Mouse (Mus musculus): ENCODE results near the gene Uba3.

Gene Uba3

GRCm38 (mm10) chr6:97205439-97205885, at the start of gene Uba3:
Gene Uba3, minus strand, starts transcription at chr6:97205647.
- peak; percentile 100 for DNase-seq

GRCm38 (mm10) chr6:97252711-97253221, 47.3 kb upstream of the Uba3 start, which contains the start of gene Lmod3:
Gene Lmod3, minus strand, starts transcription at chr6:97252759.
- peak in 1 of 2 experiments; percentile 55 for DNase-seq

DNA sequence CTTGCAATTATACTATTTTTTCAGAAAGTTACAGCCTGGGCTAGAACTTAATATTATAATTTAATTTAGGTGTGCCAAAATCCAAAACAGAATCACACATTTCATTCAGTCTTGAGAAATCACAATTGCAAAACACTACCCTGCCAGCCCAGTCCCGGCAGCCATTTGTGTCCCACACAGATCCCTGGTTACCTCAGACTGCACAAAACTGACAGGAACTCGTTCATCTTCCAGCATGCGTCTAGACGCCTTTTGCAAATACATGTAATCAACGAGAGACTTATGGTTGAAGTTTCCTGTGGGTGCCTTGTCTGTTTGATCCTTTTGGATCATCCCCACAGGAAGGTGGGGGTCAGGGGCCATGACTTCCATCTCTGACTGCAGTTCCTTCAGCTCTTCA, 46.6 kb upstream of the Uba3 start:
- DNase-seq, result no peak

GRCm38 (mm10) chr6:97250966-97251365, 45.5 kb upstream of the Uba3 start:
- peak; percentile 65 to 76 for DNase-seq

- DNase-seq, result no peak
Measured at GRCm38 (mm10) chr6:97245200-97245599, 39.8 kb upstream of the Uba3 start.

DNA sequence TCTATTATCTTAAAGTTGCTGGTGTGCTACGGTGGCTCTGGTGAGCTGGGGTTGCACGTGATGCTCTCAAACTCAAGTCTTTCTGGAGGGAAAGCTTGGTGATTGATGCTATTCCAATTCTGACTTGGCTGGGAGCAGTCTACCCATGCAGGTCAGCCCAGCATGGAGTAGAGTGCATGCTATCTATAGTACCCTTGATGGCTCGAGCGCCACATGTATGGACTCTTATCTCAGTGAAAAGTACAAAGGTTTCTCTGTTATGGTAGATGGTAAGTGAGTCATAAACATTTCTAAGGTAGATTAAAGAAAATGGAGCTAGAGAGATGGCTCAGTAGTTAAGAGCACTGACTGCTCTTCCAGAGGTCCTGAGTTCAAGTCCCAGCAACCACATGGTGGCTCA, 37.1 kb upstream of the Uba3 start:
- DNase-seq, result no peak

GRCm38 (mm10) chr6:97240092-97240491, 34.6 kb upstream of the Uba3 start:
- DNase-seq, result no peak

- DNase-seq, result no peak
Measured at GRCm38 (mm10) chr6:97239360-97239759, 33.9 kb upstream of the Uba3 start.

- DNase-seq, result no peak
Measured at GRCm38 (mm10) chr6:97236088-97236487, 30.6 kb upstream of the Uba3 start.

DNA sequence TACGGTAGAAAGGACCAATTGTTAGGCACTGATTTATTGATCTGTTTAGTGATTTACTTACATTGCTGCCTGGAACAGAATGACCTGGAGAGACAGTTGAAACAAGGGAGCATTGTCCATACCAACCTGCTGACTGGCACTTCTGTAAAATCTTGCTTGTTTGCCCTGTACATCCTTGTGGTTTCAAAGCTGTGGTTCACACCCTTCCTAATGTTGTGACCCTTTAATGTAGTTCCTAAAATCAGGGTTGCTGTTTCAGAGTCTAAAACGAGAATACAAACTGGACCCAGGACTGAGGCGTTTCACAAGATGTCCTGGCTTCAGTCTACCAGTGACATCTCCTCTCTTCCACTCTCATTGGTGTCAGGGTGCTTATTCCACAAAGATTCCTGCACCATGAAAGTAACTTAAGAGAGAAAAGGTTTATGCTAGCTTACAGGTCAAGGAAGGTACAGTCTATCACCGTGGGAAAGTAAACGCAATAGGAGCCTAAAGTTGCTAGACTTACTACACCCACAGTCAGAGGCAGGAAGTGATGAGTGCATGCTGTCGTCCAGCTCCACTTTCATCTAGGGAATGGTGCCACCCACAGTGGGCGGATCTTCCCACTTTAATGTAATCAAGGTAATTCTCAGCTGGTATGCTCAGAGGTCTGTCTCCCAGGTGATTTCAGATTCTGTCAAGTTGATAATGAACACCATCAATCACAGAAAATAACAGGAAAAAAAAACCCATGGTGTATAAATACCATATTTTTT, 29.6 kb upstream of the Uba3 start:
- DNase-seq, result no peak

- DNase-seq, result no peak
Measured at GRCm38 (mm10) chr6:97227067-97227847, 21.8 kb upstream of the Uba3 start.

DNA sequence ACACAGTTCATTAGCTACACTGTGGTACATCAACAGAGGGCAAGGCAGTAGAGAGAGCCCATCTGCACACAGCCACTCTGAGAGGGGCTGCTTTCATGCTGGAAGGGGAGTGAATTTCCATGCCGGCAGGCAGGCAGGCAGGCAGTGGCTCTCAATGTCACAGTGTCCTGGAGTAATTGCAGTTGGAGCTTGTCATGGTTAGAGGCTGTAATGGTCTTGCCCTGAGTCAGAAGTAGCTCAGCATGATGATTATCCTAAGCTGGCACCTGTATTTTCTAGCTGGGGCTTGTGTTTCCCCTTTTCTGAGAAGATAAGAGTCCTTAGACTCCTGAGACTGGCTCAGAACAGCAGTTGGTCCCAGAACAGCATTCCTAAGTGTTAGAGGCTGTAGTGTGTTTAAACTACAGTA, 20.6 kb upstream of the Uba3 start:
- DNase-seq, result no peak

DNA sequence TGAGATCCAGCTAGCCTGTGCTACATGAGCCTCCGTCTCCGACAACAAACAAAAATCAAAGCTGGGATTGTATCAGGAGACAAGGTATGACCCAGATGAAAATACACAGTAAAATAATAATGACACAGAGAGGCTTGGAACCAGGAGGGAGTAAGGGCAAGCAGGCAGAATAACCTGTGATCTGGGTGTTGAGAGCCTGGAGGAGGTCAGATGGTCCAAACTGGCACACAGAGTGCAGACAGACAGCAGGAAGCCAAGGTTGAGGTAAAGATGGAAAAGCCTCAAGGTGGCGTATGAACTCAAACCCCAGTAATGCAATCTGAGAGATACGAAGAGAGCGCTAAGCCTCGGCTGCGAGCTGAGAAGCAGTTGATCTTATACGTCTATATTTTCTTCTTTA, 19.1 kb upstream of the Uba3 start:
- DNase-seq, result no peak

GRCm38 (mm10) chr6:97223566-97223965, 18.1 kb upstream of the Uba3 start:
- no peak for DNase-seq

DNA sequence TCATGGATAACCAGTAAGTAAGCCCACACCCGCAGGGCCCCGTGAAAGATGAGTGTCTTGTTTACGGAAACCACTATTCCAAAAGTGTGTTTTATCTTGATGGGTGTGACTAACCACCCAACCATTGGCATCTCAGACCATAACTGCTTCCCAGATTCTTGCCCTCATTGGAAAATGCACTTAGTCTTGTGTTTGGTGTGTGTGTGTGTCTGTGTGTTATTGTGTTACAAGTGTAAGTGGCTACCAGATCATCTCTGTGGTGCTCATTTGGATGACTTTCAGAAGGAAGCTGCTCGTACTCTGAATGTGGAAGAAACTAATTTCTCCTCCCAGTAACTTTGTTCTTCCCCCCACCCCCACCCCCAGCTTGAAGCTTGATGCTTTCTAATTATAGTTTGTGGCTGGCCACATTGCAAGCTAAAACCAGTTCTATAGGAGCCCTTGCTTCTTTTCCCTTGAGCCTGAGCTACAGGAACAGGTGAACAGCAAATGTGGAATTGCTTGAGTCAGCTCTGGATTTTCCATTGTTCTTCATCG, 17.6 kb upstream of the Uba3 start:
- DNase-seq, result no peak

DNA sequence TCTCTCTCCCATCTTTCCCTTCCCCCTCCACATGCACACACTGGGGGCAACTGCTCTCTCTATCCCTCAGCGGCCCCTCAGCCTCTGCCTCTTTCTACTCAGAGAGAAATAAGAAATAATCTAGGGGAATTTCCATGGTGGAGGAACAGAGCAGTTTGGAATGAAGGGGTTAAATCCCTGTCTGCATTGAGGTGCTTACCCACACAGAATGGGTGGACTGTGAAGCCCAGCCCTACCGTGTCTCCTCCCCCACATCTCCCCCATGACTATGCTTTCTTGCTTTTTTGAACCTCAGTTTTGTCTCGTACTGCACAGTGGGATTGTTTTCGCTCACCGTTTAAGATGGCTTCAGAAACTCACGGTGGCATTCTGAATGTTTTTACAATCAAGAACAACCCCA, 16.9 kb upstream of the Uba3 start:
- no peak for DNase-seq

DNA sequence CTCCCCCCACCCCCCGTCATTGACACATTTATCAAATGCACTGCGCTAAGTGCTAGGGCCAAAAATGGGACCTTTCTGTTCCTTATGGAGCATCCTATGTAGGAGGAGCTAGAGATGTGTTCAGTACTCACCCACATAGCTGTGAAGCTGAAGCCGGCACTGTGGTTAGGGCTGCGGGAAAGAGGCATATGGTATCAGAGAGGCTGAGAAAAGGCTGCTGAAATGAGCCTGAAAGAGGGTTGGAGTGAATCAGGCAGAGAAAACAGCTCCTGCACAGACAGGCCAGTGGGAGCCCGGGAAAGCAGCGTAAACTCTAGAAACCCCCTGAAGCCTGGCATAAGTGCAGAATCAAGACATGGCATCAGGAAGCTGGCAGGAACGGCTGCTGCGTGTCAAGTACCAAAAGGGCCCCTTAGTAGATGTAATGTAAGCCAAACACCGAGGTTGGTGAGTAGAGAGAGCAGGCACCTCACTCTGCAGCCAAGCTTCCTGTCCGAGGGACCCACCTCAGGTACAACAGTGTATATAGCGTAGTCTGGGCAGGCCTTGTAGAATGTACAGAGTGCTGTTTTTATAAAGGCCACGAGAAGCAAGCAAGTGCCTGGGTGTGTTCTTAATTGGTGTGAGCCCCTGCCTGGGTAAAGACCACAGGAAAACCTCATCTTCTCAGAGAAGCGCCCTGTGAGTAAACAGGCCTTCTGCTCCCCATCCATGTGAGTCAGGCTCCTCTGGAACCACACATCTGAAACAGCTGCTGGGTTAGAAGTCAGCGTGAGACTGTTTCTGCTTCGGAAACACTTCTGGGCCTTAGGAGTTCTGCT, 16.0 kb upstream of the Uba3 start:
- no peak for DNase-seq

GRCm38 (mm10) chr6:97220672-97221071, 15.2 kb upstream of the Uba3 start:
- no peak for DNase-seq

GRCm38 (mm10) chr6:97216154-97216821, 10.8 kb upstream of the Uba3 start:
- no peak for DNase-seq

DNA sequence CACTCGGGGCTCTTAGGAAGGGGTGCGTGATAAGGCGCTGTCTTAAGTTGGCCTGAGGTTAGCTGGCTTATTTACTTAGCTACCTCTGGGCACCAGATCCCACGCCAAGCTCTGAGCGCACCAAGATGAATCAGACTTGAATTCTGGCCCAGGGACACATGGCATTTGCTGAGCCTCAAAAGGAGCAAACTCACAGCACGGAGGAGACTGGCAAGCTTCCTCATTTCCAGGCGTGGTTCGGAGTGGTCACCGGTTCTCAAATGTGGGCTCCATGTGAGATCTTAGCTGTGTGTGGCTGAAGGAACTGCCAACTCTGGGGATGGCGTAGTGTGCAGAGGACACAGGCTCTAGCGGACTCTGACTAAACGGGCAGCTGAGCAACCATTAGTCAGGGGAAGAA, 6.5 kb upstream of the Uba3 start:
- peak; percentile 15 to 55 for DNase-seq

DNA sequence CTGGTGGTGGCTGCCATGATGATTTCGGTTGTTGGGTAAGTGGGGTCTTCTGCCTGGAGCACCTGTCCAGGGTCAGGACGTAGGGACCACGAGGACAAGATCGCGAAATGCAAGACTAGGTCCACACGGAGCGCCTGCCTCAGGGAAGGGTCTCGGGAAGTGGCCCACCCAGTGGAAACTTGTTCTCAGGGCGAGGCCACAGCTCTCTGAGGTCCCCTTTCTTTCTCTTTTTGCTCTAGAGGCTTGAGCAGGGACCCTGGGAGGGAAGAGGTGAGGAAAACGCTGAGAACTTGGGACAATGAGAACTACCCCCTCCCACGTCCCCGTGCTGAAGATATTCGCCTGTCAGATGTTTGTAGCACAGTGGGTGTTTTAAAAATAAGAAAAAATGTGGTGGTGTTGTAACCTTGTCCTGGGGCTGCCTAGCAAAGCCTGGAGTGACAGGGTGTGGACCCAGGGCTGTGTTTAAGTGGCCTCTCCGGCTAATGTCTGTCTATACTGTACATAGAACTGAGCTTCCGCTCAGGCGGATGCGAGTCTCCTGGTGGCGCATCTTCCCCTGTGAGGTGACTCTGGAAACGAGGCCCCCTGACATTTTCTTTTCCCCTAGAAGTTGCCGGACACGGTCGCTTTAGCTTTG, 5.6 kb upstream of the Uba3 start:
- DNase-seq, result peak; percentile 15 to 48

Measured in kidney, postnatal 25 days (tissue).